Mouse (Mus musculus) cortical plate, adult 2 months (tissue): ENCODE measurements around the gene Tmem268. TPM values are rescaled to one million over a fixed set of nuclear protein-coding genes. Genes with fewer than 3 reads are reported as not detected.

Source experiments
- H3K27ac ChIP-seq: fragments of 200-500 bp; 2 replicates; pipeline ENCODE4 v1.5.1; 2012; ENCODE audit warnings: low read length, control low read depth, inconsistent platforms; ENCODE audit not compliant: insufficient read depth
- H3K4me1 ChIP-seq: fragments of 200-500 bp; 2 replicates; pipeline ENCODE4 v1.6.1; 2011; ENCODE audit warnings: low read length; ENCODE audit not compliant: control insufficient read depth, insufficient read depth
- H3K4me3 ChIP-seq: fragments of 200-500 bp; 2 replicates; pipeline ENCODE4 v1.5.1; 2011; ENCODE audit warnings: mild to moderate bottlenecking, low read length, control low read depth; ENCODE audit not compliant: insufficient read depth
- CTCF ChIP-seq: fragments of 200-500 bp; IDR thresholded peaks from 2 replicates; pipeline ENCODE4 v1.5.1; 2011; ENCODE audit warnings: mild to moderate bottlenecking, control low read depth, low read length; ENCODE audit not compliant: insufficient read depth; ENCODE audit errors: extremely low read depth
- POLR2A ChIP-seq: fragments of 200-500 bp; IDR thresholded peaks from 2 replicates; pipeline ENCODE4 v1.6.1; 2011; ENCODE audit warnings: mild to moderate bottlenecking, low read length, control low read depth; ENCODE audit not compliant: insufficient read depth; ENCODE audit errors: extremely low read depth
- polyA plus RNA-seq: library from polyadenylated mRNA; depleted of rRNA; stranded (reverse); fragments of >200 nt; gene quantifications from 2 replicates; pipeline ENCODE4 v1.2.3, GENCODE M21; 2012

The Tmem268 gene
- polyA plus RNA-seq, 1 experiment: 11.4 TPM

GRCm38 (mm10) chr4:63590538-63590937 is 32.0 kb downstream of the Tmem268 start:
- H3K27ac ChIP-seq: no peak overlapping the region
- H3K4me1 ChIP-seq: no peaks in the 10 kb centered on the region
- no peak overlapping the region for H3K4me3 ChIP-seq
- TF ChIP-seq POLR2A (no peak), CTCF (no peak)

- TF ChIP-seq POLR2A (no peak), CTCF (no peak)
- Histone ChIP-seq H3K27ac (no peak overlapping the region), H3K4me1 (no peaks in the 10 kb centered on the region), H3K4me3 (no peak overlapping the region)
These were observed 36.0 kb downstream of the Tmem268 start for GRCm38 (mm10) chr4:63594459-63595110.

- no peaks in the 10 kb centered on the region for H3K4me1 ChIP-seq
- no peak overlapping the region for H3K4me3 ChIP-seq
- H3K27ac ChIP-seq: no peak overlapping the region
- no peak for TF ChIP-seq CTCF
- TF ChIP-seq POLR2A: no peak
These were observed 36.7 kb downstream of the Tmem268 start for GRCm38 (mm10) chr4:63595259-63595658.

GRCm38 (mm10) chr4:63596010-63596409 is 37.4 kb downstream of the Tmem268 start:
- Histone ChIP-seq H3K27ac (no peak overlapping the region), H3K4me3 (no peak overlapping the region), H3K4me1 (no peaks in the 10 kb centered on the region)
- TF ChIP-seq POLR2A (no peak), CTCF (no peak)

GRCm38 (mm10) chr4:63600786-63601185 is 42.2 kb downstream of the Tmem268 start:
- TF ChIP-seq POLR2A: no peak
- no peak for TF ChIP-seq CTCF
- no peaks in the 10 kb centered on the region for H3K4me1 ChIP-seq

GRCm38 (mm10) chr4:63601263-63601662 is 42.7 kb downstream of the Tmem268 start:
- Histone ChIP-seq H3K27ac (no peak overlapping the region), H3K4me3 (no peak overlapping the region), H3K4me1 (no peaks in the 10 kb centered on the region)
- no peak for TF ChIP-seq CTCF
- TF ChIP-seq POLR2A: no peak

More at GRCm38 (mm10) chr4:63600786-63601185, 42.2 kb downstream of the Tmem268 start:
- H3K27ac ChIP-seq: no peak overlapping the region
- no peak overlapping the region for H3K4me3 ChIP-seq

GRCm38 (mm10) chr4:63604945-63605344 is 46.4 kb downstream of the Tmem268 start, which contains the start of gene Gm11213:
Gene Gm11213 (minus strand): TSS chr4:63605261.
- no peak within 1 kb of the TSS for H3K27ac ChIP-seq
- no peaks in the 10 kb centered on the region for H3K4me1 ChIP-seq
- no peak for TF ChIP-seq POLR2A
- no peak for TF ChIP-seq CTCF

GRCm38 (mm10) chr4:63605545-63605944 is 47.0 kb downstream of the Tmem268 start:
- TF ChIP-seq POLR2A: no peak
- no peak for TF ChIP-seq CTCF
- Histone ChIP-seq H3K4me1 (no peaks in the 10 kb centered on the region), H3K4me3 (no peak overlapping the region)

More at GRCm38 (mm10) chr4:63604945-63605344, 46.4 kb downstream of the Tmem268 start, which contains the start of gene Gm11213:
- no peak within 1 kb of the TSS for H3K4me3 ChIP-seq

GRCm38 (mm10) chr4:63605968-63606367 is 47.4 kb downstream of the Tmem268 start:
- H3K27ac ChIP-seq: no peak overlapping the region
- no peaks in the 10 kb centered on the region for H3K4me1 ChIP-seq
- no peak overlapping the region for H3K4me3 ChIP-seq
- no peak for TF ChIP-seq POLR2A
- no peak for TF ChIP-seq CTCF

More at GRCm38 (mm10) chr4:63605545-63605944, 47.0 kb downstream of the Tmem268 start:
- no peak overlapping the region for H3K27ac ChIP-seq

GRCm38 (mm10) chr4:63608391-63608790 is 49.8 kb downstream of the Tmem268 start:
- TF ChIP-seq CTCF (no peak), POLR2A (no peak)
- Histone ChIP-seq H3K4me3 (no peak overlapping the region), H3K27ac (no peak overlapping the region), H3K4me1 (no peaks in the 10 kb centered on the region)
